Mouse (Mus musculus) liver, embryonic 12.5 days (tissue): ENCODE results near the gene Isg20. TPM values are rescaled to one million over a fixed set of nuclear protein-coding genes. Genes with fewer than 3 reads are reported as not detected.

ENCODE experiments used
- ATAC-seq: fragments of 200-750 bp; cut with Nextera tagmentation; 2 replicates; pipeline ENCODE4 v1.8.0; 2017; ENCODE audit warnings: moderate number of reproducible peaks, mild to moderate bottlenecking, moderate library complexity
- H3K27ac ChIP-seq: fragments of 300-500 bp; sonication (generic); 2 replicates; pipeline ENCODE4 v1.5.1; 2016; ENCODE audit warnings: mild to moderate bottlenecking
- H3K27me3 ChIP-seq: fragments of 300-500 bp; sonication (generic); replicated peaks from 2 replicates; pipeline ENCODE4 v1.6.1; 2016; ENCODE audit warnings: mild to moderate bottlenecking, moderate library complexity
- H3K36me3 ChIP-seq: fragments of 300-500 bp; sonication (generic); 2 replicates; pipeline ENCODE4 v1.6.1; 2016; ENCODE audit warnings: mild to moderate bottlenecking, moderate library complexity
- H3K4me1 ChIP-seq: fragments of 300-500 bp; sonication (generic); 2 replicates; pipeline ENCODE4 v1.6.1; 2016
- H3K4me2 ChIP-seq: fragments of 300-500 bp; sonication (generic); 2 replicates; pipeline ENCODE4 v1.6.1; 2016; ENCODE audit warnings: mild to moderate bottlenecking, moderate library complexity
- H3K4me3 ChIP-seq: fragments of 300-500 bp; sonication (generic); 2 replicates; pipeline ENCODE4 v1.5.1; 2016; ENCODE audit warnings: mild to moderate bottlenecking, moderate library complexity
- H3K9ac ChIP-seq: fragments of 300-500 bp; sonication (generic); 2 replicates; pipeline ENCODE4 v1.6.1; 2016; ENCODE audit warnings: mild to moderate bottlenecking, moderate library complexity
- H3K9me3 ChIP-seq: fragments of 300-500 bp; sonication (generic); replicated peaks from 2 replicates; pipeline ENCODE4 v1.6.1; 2016; ENCODE audit warnings: mild to moderate bottlenecking, moderate library complexity
- WGBS: fragments of 180-500 bp; shearing (Covaris S2); methylation state at CpG from one replicate; pipeline ENCODE4 v1.1.7; 2016; ENCODE audit not compliant: insufficient replicate concordance; 5-methylcytosine and 5-hydroxymethylcytosine counted together
- polyA plus RNA-seq: library from polyadenylated mRNA; unstranded; fragments of >200 nt; fragmentation: Nextera tagmentation; extraction: Ambion mirVana; gene quantifications from 2 replicates; pipeline ENCODE4 v1.2.1, GENCODE M21; 2016

Isg20 gene
- polyA plus RNA-seq = 7.7 and 9.2 TPM in 2 replicates

DNA sequence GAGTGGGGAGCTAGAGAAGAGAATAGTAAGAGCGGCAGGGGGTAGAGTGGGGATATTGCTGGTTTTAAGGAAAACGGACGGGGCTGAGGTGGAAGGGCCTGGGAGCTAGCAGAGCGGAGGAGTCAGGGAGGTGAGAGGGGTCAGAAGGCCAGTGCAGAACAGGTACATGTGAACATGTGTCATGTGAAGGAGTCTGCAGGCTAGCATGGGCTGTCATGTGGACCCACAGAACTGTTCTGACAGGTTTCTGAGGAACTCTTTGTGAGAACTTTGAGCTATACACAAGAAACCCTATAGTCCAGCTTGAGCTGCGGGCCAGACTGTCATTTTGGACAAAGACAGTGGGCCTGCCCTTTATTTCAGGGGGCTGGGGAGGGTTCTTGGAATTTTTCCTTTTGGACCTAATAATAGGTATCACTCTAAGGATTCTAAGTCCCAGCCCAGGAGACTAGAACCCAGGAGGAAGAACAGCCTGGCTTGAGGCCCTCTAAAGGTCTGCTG lies at the start of gene Isg20:
Isg20 (plus strand) TSS at position 451 of the 501 bp plus-strand sequence.
- H3K36me3 ChIP-seq = peaks cover 18% of the 10 kb centered on the region
- no peaks in the 10 kb centered on the region for H3K27me3 ChIP-seq
- no peaks in the 10 kb centered on the region for H3K9me3 ChIP-seq
- H3K27ac ChIP-seq = peak within 1 kb of the TSS; percentile 66
- 63% methylated on average over 5 of the region's 5 CpGs for WGBS
- peak within 1 kb of the TSS; percentile 59 for H3K4me3 ChIP-seq
- ATAC-seq = no peak
- peak within 1 kb of the TSS; percentile 72 for H3K9ac ChIP-seq
- peak within 1 kb of the TSS; percentile 77 for H3K4me2 ChIP-seq
- peaks cover 44% of the 10 kb centered on the region for H3K4me1 ChIP-seq

DNA sequence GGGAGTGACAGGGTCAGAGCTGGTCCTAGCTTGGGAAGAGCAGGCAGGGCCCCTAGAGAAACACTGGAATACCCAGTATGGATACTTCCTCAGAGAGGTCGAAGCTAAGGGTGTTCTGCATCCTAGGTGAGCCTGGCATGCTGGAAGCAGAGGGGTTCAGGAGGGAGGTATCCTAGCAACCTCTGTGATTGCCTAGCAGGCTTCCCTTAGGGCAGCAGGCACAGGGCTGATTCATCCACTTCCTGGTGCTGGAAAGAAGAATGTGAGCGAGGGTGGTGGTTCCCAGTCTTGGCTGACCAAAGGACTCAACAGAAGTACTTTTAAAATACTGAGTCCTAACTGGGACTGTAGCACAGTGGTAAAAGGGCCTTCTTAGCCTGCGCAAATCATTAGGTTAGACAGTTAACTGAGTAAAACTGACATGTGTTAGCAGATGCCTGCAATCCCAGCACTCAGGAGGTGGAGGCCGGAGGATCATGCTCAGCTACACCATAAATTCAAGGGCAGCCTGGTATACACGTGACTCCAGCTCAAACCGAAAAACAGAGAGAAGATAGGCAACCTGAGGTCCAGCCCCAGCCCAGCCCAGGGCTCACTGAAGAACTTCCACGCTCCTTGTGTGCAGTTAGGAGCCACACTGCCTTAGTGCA lies 49.3 kb upstream of the Isg20 start:
- H3K27me3 ChIP-seq = no peaks in the 10 kb centered on the region; the same call in 1 of the 2 replicates
- no peaks in the 10 kb centered on the region for H3K9me3 ChIP-seq
- H3K9ac ChIP-seq = no peak overlapping the region
- ATAC-seq = 0 out of 2 replicates have a peak, but pooled peaks have one; percentile 24
- H3K4me3 ChIP-seq = no peak overlapping the region
- H3K4me1 ChIP-seq = peaks cover 21% of the 10 kb centered on the region; the same call in 1 of the 2 replicates
- no peak overlapping the region; the same call in 1 of the 2 replicates for H3K27ac ChIP-seq
- H3K4me2 ChIP-seq = no peak overlapping the region
- H3K36me3 ChIP-seq = no peaks in the 10 kb centered on the region
- WGBS = 57% methylated on average over 7 of the region's 7 CpGs

DNA sequence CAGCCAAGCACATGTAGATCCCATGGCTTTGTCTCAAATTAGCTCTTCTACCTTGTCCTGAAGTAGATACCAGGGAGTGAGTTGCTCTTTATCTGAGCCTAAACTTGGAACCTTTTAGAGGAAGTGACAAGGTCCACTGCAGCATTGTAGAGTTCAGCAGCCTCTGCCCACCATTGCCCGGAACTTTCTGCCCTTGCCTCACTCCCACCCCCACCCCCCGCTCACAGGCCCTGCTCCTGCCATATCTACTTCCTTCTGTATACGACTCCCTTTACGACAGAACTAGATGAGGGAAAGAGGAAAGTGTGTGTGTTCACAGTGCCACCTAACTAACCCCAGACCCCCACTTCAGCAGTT lies 48.8 kb upstream of the Isg20 start:
- H3K36me3 ChIP-seq = no peaks in the 10 kb centered on the region
- H3K4me2 ChIP-seq = no peak overlapping the region
- no peak overlapping the region; the same call in 1 of the 2 replicates for H3K27ac ChIP-seq
- H3K9ac ChIP-seq = no peak overlapping the region
- no peaks in the 10 kb centered on the region; the same call in 1 of the 2 replicates for H3K27me3 ChIP-seq
- H3K4me3 ChIP-seq = no peak overlapping the region
- ATAC-seq = no peak
- 10% methylated on average over 4 of the region's 4 CpGs for WGBS
- peaks cover 21% of the 10 kb centered on the region; the same call in 1 of the 2 replicates for H3K4me1 ChIP-seq
- H3K9me3 ChIP-seq = no peaks in the 10 kb centered on the region

DNA sequence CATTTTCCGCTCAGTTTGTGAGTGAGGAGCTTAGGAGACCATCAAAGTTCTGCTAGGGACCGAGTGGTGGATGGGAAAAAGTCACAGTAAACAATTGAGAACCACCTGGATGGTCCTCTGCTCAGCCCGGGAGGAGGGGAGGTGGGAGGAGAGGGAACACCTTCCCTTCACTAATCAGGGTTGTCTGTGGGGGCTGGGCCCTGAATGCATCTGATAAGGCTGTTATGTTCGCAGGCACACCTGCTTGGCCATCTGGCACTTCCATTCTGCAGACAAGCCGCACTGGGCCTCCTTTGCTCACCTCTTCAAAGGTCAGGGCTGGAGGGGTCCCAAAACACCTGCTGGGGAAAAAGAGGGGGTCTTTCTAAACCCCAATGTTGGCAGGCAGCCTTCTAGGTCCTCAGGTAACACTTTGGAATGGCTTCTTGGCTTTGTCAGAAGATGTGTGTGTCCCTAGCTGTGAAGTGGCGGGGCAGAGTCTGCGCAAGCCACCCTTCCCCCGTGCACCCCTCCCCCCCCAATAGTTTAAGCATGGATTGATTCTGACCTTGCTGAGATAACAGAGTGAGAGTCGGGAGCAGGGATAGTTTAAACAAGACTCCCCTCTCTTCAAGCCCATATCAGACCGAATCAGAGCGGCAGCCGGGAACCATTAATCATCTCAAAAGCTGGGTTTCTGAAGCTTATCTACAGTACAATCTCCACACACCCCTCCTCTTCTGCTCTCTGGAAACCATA lies 47.8 kb upstream of the Isg20 start:
- Histone ChIP-seq H3K9ac (no peak overlapping the region), H3K27me3 (no peaks in the 10 kb centered on the region), H3K4me3 (no peak overlapping the region), H3K36me3 (no peaks in the 10 kb centered on the region), H3K27ac (0 out of 2 replicates have a peak overlapping the region, but pooled peaks have one; percentile 2), H3K4me2 (no peak overlapping the region), H3K4me1 (peaks cover 21% of the 10 kb centered on the region; the same call in 1 of the 2 replicates), H3K9me3 (no peaks in the 10 kb centered on the region)
- 49% methylated on average over 12 of the region's 12 CpGs for WGBS
- no peak; the same call in 1 of the 2 replicates for ATAC-seq

DNA sequence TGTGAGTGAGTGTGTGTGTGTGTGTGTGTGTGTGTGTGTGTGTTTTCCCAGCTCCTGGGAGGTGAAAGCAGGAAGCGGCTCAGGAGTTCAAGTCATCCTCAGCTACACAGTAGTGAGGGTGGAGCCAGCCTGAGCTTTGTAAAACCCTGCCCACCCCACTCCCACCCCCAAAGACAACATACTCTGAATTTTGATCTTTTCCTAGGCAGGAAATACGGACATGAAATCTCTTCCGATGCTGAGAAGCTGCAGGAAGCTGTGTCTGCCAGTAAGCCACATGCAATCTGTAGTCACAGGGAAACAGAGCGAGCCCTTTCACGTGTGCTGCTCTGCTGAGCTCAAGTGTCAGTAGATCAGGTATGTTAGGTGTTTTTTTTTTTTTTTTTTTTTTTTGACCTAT lies 44.5 kb upstream of the Isg20 start:
- H3K36me3 ChIP-seq = no peaks in the 10 kb centered on the region
- no peaks in the 10 kb centered on the region for H3K27me3 ChIP-seq
- H3K4me3 ChIP-seq = no peak overlapping the region
- no peak overlapping the region for H3K27ac ChIP-seq
- no peak overlapping the region for H3K4me2 ChIP-seq
- H3K9ac ChIP-seq = no peak overlapping the region
- WGBS = 61% methylated on average over 5 of the region's 5 CpGs
- peaks cover 21% of the 10 kb centered on the region; the same call in 1 of the 2 replicates for H3K4me1 ChIP-seq
- no peak for ATAC-seq
- no peaks in the 10 kb centered on the region for H3K9me3 ChIP-seq

DNA sequence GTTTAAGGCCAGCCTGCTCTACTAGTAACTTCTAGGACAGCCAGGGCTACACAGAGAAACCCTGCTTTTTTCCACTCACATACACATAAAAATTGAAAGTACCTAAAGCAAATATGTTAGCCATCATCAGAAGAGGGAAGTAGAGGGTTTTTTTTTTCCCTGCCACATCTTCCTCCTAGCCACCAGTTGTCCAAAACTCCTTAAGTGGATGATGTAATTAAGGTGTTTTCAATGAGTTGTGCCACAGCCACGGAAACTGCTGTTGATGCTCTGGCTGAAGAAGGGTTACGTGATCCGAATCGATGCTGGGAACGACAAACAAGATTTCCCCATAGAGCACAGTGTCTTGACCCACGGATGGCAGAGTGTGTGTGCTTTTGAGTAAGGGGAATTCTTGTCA lies 40.9 kb upstream of the Isg20 start:
- 59% methylated on average over 6 of the region's 6 CpGs for WGBS
- no peak for ATAC-seq

DNA sequence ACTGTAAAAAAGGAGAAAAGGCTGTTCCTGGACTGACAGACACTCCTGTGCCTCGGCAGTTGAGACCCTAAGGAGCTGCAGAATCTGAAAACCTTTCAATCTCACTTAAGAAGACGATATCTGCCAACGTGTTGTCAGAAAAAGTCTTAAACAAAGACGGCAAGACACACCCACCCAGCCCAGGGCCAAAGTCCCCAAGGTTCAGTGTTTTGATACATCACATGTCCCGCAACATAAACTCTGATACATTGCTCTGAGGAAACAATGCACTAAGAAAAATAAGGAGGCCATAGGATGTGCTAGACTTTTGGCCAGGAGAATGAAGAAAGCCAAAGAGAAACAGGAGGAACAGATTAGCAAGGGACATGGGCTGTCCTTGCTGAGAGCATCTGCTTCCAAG lies 40.4 kb upstream of the Isg20 start:
- peaks cover 11% of the 10 kb centered on the region; the same call in 1 of the 2 replicates for H3K27me3 ChIP-seq
- no peak for ATAC-seq

More for the DNA sequence above, 40.9 kb upstream of the Isg20 start:
- Histone ChIP-seq H3K4me1 (no peaks in the 10 kb centered on the region), H3K27ac (no peak overlapping the region), H3K27me3 (peaks cover 9% of the 10 kb centered on the region; the same call in 1 of the 2 replicates), H3K36me3 (no peaks in the 10 kb centered on the region), H3K9me3 (no peaks in the 10 kb centered on the region), H3K4me3 (no peak overlapping the region), H3K4me2 (no peak overlapping the region), H3K9ac (no peak overlapping the region)

DNA sequence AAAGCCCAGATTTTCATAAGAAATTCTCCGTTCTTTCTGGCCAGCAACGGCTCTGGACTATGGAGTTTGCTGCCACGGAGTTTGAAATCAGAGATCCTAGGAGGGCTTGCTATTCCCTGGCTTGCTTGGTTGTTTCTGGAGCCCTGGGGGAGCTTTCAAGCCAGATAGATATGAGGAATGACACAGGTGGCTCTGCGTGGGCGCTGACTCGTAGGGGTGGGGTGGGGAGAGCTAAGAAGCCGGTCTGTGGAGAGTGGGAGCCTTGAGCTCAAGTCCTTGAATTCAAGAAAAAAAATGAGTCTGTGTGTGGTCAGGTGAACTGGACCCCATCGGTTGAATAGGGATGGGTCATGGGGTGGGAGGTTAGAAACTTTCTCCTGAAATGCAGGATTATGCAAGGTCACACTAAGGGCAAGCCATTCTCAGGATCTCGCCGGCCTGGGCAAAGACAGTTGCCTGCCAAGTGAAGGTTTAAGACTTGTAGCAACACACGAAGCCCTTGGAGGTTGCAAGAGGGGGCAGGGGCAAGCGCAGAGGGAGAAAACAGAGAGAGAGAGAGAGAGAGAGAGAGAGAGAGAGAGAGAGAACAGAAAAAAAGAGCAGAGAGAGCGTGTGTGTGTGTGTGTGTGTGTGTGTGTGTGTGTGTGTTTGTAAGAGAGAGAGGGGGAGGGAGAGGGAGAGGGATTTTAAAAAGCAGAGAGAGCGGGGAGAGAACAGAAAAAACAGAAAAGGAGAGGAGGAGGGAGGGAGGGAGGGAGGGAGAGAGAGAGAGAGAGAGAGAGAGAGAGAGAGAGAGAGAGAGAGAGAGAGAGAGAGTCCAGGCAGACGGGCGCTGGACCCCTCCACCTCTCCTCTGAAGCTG lies 31.4 kb upstream of the Isg20 start:
- Histone ChIP-seq H3K27me3 (peaks cover 91% of the 10 kb centered on the region), H3K9me3 (no peaks in the 10 kb centered on the region), H3K9ac (no peak overlapping the region), H3K4me3 (no peak overlapping the region), H3K27ac (no peak overlapping the region), H3K36me3 (no peaks in the 10 kb centered on the region), H3K4me2 (0 out of 2 replicates have a peak overlapping the region, but pooled peaks have one; percentile 18), H3K4me1 (no peaks in the 10 kb centered on the region)
- 22% methylated on average over 14 of the region's 16 CpGs for WGBS
- no peak for ATAC-seq

More for the DNA sequence above, 40.4 kb upstream of the Isg20 start:
- H3K9ac ChIP-seq = no peak overlapping the region
- H3K4me3 ChIP-seq = no peak overlapping the region
- no peak overlapping the region for H3K27ac ChIP-seq
- no peaks in the 10 kb centered on the region for H3K9me3 ChIP-seq
- H3K4me2 ChIP-seq = no peak overlapping the region
- H3K36me3 ChIP-seq = no peaks in the 10 kb centered on the region
- no peaks in the 10 kb centered on the region for H3K4me1 ChIP-seq
- WGBS = 53% methylated on average over 5 of the region's 5 CpGs

DNA sequence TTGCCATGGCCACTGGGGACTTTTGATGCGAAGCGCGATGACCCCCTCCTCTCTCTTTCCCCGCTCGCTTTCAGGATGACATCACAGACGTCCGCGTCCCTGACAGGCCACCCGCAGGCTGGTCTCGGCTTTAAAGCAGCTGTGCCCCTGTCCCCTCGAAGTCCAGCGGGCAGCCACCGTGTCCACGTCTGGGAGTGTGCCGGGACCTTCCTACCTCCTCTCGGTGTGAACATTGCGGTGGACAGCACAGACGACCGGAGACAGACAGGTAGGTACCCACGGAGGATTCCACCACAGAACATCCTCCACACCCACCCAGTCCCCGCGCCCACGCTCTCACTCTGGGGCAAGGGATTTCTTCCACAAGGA lies 30.8 kb upstream of the Isg20 start:
- H3K27ac ChIP-seq = no peak overlapping the region
- H3K27me3 ChIP-seq = peaks cover 92% of the 10 kb centered on the region
- H3K4me3 ChIP-seq = no peak overlapping the region
- peak overlapping the region; percentile 18; the same call in 1 of the 2 replicates for H3K4me2 ChIP-seq
- ATAC-seq = no peak
- no peaks in the 10 kb centered on the region for H3K4me1 ChIP-seq
- WGBS = 7% methylated on average over 23 of the region's 23 CpGs
- H3K9me3 ChIP-seq = no peaks in the 10 kb centered on the region
- no peak overlapping the region for H3K9ac ChIP-seq
- no peaks in the 10 kb centered on the region for H3K36me3 ChIP-seq

DNA sequence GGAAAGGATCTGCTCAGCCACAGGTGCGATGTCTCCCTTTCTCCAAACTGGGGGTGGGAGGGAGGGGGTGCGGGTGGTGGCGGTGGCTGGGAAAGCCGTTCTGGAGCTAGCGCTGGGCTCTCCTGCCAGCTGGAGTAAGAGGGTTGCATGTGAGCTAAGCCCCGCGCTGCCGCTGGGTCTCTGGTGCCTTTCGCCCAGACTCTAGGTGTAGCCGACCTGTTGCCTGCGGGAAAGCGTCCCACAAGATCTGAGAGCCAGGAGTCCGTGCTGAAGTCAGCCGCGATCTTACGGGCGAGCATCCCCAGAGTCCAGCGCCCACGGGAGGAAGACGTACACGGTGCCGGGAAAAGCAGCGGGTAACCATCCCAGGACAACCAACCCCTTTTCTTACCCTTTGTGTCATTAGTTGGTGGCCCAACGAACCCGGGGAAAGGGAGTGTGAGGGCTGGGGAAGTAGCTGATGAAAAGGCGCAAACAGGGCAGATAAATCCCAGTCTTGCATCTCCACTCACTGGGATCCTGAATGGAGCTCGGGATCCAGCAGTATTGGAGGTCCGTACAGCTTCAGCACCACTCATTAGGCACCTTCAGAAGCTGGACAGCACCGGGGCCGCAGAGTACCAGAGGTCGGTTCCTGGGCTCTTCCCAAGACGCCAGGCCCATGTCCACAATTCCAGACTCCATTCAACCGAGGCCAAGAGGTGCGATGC lies 30.1 kb upstream of the Isg20 start:
- no peak overlapping the region for H3K9ac ChIP-seq
- no peak overlapping the region for H3K4me3 ChIP-seq
- ATAC-seq = no peak
- WGBS = 8% methylated on average over 34 of the region's 34 CpGs
- peaks cover 98% of the 10 kb centered on the region for H3K27me3 ChIP-seq
- H3K9me3 ChIP-seq = no peaks in the 10 kb centered on the region
- no peaks in the 10 kb centered on the region for H3K4me1 ChIP-seq
- H3K36me3 ChIP-seq = no peaks in the 10 kb centered on the region
- no peak overlapping the region for H3K4me2 ChIP-seq
- no peak overlapping the region for H3K27ac ChIP-seq

DNA sequence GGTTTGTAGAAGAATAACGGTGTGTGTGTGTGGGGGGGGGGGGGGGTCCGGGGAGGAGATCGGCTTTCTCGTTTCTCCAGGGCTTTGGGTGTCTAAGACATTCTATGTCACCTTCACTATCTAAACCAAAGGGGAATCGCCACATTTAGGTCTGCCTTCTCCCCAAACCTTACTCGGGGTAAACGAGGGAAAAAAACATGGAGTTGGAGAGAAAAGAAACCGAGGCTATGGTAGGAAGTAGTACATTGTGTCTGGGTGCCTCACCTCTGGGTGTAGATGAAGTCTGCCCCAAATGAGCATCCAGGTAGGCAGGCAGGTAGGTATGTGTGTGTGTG lies 29.5 kb upstream of the Isg20 start:
- Histone ChIP-seq H3K4me1 (no peaks in the 10 kb centered on the region), H3K27me3 (peaks cover 98% of the 10 kb centered on the region), H3K9me3 (no peaks in the 10 kb centered on the region)

More for the DNA sequence above, 29.5 kb upstream of the Isg20 start:
- H3K27ac ChIP-seq = no peak overlapping the region
- H3K4me3 ChIP-seq = no peak overlapping the region
- WGBS = 17% methylated on average over 8 of the region's 8 CpGs
- no peaks in the 10 kb centered on the region for H3K36me3 ChIP-seq
- no peak overlapping the region for H3K9ac ChIP-seq
- ATAC-seq = no peak
- no peak overlapping the region for H3K4me2 ChIP-seq
